Mouse (Mus musculus): ENCODE data around the gene Plau.
A peak's percentile ranks its signal among the peaks of the same experiment; 100 is the strongest.

Gene Plau

DNA sequence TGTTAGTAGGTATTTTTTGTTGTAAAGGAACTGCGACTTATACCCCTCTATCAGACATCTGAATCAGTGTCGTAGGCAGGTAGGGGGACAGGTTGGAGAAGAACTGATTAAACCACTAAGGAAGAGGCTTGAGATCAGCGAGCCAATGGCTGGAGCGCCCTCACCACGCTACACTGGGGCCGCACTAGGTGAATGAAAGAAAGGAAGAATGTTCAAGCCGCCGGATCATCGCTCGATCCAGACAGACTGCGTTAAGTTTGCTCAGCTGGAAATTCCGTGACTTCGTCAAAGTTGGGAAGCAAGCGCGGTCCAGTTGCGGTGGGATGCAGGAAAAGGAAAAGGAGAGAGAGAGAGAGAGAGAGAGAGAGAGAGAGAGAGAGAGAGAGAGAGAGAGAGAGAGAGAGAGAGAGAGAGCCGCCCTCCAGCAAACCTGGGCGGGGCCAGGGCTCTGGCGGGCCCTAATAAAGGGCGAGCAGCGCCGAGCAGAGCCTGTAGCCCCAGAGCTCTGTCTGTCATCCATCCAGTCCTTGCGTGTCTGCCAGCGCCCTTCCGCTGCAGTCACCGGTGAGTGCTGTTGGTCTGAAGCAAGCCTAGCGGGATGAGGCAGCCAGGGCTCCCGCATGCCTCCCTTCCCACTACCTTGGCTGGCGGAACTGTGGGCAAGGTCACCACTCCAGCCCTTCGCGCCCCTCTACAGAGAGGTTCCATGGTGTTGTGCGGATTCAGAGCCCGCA lies at the start of gene Plau:
TSS of gene Plau (plus strand) at position 490 of the 734 bp plus-strand sequence.
- DNase-seq: peak; percentile 25

DNA sequence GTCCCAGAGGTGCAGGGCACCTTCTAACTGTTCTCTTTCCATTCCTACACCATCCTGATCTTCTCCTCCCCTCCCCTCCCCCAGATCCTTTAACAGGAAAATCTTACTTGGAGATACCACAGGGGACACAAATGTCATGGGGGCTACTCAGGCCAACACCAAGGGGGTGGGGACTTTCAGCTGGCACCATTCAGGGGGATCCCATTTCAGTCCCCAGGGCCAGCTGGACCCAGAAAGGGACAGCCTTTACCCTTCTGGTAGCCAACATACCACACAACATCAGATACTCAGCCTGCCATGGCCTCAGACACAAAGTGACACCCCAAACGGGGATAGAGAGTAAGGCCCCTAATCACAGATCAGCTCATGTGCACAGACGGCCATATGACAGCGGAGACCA lies 48.3 kb upstream of the Plau start:
- DNase-seq: no peak

GRCm38 (mm10) chr14:20789593-20789992 lies 46.9 kb upstream of the Plau start:
- no peak for DNase-seq

DNA sequence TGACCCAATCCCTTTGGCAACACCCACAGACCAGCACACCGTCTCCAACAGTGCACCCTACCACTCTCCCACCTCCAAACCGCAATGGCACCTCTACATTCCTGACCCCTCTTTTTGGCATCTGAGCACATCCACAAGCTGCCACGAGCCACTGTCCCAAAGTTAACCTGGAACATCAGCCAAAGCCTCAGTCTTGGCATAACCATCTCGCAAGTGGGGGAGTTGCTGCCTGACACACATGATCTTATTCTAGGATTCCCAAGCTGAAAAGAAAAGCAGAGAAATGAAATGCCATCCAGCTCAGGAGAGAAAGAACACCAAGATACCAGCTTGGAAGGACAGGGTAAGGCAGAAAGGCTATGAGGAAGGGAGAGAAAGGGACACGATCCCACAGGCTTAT lies 46.0 kb upstream of the Plau start:
- DNase-seq: no peak

- DNase-seq: no peak
Measured at GRCm38 (mm10) chr14:20790996-20791395, 45.5 kb upstream of the Plau start.

- DNase-seq: no peak
Measured at GRCm38 (mm10) chr14:20791511-20792242, 44.8 kb upstream of the Plau start.

DNA sequence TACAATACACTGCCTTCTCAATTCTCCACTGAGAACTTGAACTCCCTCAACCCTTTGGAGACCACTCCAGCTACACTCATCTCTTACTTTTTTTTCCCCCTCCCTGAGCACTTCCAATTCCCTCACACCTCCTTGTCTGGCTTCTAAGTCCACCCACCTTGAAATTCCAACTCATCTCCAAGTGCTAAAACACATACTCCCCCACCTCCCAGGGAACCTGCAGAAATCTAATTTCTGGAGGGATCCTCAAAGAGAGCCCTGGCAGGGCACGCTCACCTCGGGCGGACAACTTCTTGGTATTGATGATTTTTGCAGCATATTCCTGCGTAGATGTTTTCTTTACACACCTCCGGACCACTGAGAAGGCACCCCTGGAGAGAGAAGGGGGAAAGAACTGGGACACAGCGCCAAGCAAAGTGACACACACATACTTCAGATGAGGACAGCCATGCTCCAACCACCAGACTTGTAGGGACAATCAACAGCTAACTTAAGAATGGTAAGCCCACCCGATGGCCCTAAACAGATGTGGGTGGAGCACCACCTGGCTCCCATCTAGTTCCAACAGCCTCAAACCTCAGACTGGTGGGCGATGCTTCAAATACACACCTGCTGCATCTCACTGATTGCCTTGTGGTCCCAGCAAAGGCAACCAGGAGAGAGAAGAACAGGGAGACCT lies 44.1 kb upstream of the Plau start:
- no peak for DNase-seq

DNA sequence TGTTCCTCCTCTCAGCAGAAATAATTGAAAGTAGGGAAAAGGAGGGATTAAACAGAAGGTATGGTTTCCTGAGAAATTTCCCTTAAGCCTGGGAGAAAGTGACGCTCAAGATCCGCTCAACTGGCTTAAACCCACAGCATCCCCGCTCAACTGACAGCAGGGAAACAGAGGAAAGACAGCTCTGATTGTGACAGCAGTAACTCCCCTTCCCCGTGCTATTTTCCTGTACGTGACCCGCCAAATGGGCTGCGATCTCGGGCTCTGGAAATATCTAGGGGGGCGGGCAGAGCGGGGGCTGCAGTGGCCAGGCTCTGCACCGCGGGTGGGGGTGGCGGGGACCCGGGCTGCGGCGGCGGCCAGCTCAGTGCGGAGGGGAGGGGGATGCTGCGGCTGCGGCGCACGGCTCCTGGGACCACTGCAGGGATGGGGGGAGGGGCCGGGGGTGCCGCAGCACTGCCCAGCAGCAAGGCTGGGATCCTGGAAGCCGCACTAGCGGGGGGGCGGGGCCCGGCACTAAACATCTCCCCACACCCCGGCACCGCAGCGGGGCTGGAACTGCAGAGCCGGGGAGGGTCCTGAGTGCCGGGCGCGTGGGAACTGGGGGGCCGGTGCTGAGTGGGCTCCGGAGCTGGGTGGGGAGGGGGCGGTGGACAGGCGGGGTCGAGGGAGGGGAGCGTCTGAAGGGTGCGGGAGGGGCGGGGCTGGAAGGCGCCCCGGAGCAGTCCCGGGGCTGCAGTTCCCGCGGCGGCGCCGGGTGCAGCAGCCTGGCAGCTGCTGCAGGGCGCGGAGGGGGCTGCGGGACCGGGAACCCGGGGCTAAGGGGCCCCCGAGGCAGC lies 43.3 kb upstream of the Plau start:
- DNase-seq: peak; percentile 48

- peak; percentile 74 for DNase-seq
Measured at GRCm38 (mm10) chr14:20793758-20794531, 42.5 kb upstream of the Plau start, which contains the start of gene Camk2g. Camk2g (minus strand) TSS chr14:20794088.

DNA sequence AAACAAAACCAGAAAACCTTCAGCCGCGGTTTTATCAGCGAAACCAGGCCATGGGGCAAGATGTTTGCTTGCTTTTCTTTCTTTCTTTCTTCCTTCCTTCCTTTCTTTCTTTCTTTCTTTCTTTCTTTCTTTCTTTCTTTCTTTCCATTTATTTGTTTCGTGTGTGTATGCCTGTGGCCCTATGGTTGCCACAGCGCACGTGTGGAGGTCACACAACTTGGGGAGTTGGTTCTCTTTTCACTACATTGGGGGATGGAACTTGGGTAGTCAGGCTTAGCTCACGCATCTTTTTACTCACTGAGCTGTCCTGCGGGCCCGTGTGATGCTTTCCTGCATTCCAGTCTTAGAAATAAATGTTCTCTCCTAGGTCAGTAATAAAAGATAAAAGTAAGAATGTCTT lies 41.9 kb upstream of the Plau start:
- no peak for DNase-seq

GRCm38 (mm10) chr14:20795423-20796152 lies 40.9 kb upstream of the Plau start:
- DNase-seq: no peak

DNA sequence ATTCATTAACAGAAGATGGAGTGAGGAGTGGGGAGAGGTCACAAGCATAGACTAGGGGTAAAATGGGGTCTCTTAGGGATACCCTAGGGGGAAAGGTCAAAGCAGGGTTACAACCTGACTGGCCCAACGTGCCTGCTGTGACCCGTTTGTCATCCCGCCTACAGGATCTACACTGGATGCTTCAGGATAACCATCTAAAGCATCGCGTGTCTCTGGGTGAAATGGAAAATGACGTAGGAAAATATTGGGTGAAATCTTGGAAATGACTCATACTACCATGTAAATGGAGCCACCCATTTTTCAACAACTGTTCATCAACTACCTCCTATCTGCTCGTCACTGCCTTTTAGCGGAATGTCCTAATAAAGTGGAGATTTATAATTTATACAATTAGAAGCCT lies 40.3 kb upstream of the Plau start:
- no peak for DNase-seq

- DNase-seq: no peak
Measured at GRCm38 (mm10) chr14:20796643-20797042, 39.8 kb upstream of the Plau start.

- no peak for DNase-seq
Measured at GRCm38 (mm10) chr14:20798300-20798699, 38.2 kb upstream of the Plau start.

DNA sequence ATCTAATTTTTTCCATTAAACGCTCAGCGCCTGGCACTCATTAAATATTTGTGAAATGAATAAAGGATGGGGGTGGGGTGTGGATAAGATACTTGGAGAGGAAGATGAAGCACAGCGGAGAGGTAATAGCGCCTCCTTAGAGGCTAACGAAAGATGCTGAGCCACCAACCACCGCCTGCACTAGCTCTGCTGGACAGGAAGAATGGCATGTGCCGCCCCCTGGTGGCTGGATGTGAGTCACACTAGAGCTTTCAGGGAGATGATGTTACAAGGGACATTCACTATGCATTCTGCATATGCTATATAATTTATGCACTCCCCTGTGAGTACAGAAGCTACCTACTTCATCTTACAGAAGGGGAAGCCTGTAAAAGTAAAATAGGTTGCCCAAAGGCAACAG lies 37.7 kb upstream of the Plau start:
- DNase-seq: peak; percentile 88

DNA sequence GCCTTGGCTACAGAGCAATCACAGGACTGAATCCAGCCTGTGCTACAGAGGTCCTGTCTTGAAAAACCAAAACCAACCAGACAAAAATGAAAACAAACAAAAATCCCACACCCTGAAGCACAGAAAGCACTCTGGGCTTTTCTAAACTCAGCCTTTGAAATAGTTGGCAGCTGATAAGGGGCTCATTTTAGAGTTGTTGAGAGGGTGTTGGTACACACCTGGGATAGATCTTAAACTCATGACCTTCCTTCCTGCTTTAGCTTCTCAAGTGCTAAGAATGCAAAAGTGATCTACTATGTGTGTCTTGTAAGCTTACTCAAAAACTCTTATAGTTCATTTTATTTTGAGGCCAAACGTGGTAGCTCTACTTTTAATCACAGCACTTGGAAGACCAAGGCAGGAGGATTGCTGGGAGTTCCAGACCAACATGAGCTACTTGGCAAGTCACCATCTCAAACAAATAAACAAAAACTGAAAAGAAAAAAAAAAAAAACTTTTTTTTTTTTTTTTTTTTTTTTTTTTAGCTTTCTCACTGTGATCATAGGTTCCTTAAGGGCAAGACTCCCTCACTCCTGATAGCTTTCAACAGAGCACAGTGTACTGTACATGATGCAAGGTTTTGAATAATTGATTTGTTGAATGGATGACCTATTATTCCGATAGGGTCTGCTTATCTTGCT lies 33.4 kb upstream of the Plau start:
- DNase-seq: no peak

DNA sequence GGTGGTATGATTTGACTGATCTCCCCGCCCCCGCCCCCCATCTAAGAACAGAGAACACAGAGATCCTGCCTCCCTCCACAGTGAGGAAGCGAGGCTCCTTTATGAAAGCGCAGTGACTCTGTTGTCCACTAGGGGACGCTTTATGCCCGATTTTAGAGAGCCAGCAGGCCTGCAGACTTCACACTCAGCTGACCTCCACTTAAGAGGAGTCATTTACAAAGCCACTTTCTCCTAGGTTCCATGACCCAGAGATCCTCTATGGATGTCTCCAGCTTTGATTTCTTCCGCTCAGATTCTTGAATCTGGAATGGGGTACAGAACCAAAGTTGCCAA lies 32.9 kb upstream of the Plau start:
- peak; percentile 54 for DNase-seq

DNA sequence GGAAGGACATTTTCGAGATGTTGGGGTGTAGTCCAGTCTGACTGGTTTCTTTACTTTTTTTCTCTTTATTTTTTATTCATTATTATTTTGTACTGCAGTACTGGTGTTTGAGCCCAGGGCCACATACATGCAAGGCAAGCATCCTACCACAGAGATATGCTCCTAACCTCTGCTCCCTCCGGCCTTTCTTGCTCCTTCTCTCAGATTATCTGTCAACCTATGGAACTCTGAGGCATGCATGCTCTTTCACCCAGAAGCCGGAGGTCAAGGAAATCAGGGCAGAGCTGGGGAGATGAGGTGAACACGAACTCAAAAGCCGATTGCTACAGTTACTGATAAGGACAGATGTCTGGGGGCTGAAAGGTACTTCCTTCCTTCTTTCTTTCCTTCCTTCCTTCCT lies 32.0 kb upstream of the Plau start:
- DNase-seq: no peak

GRCm38 (mm10) chr14:20804964-20805672 lies 31.3 kb upstream of the Plau start:
- no peak for DNase-seq

- DNase-seq: no peak
Measured at GRCm38 (mm10) chr14:20806116-20806840, 30.2 kb upstream of the Plau start.

Measured in cerebellum, adult 11 months (tissue).